In the genomic region with DNA sequence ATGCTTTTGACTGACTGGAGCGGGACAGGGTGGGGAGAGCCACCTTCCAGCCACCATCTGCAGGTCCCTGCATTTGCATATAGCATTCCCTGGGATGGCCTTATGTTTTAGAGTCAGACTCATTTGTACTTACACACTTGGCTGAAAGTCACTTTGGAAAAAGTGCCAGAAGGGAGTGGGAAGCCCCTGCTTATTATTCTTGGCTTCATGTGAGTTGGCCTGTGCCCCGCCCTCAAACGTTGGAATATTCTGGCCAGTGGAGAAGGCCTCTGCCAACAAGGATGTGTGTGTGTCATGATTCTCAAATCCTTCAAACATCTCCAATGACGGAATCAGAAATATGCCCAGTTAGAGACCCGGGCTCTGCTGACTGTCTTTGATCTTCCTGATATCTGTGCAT, we compare ENCODE assay signal across 19 mouse cellular contexts.
DNase-seq lines count a peak whose midpoint lies in the region; ATAC-seq and TF ChIP-seq lines count a peak whose summit lies in the region.
"Had no signal": no experiment of that assay in that cellular context is flagged by ENCODE, and none has a peak within 500 bp of the region (broad histone marks: within the 10 kb centered on the region; RNA-seq: fewer than 3 reads in every experiment).

No protein-coding gene starts in this region.

- no peaks in the 10 kb centered on the region for H3K4me1 ChIP-seq in forebrain, embryonic 12.5 days
- H3K4me1 ChIP-seq in forebrain, embryonic 16.5 days (replicated peaks; ENCODE audit: control insufficient read depth, insufficient read depth, low read length), result peaks cover 9% of the 10 kb centered on the region
- H3K4me1 ChIP-seq in lung, embryonic 14.5 days (ENCODE audit: insufficient read depth), result no peaks in the 10 kb centered on the region
- no peaks in the 10 kb centered on the region for H3K4me1 ChIP-seq in lung, adult 2 months (ENCODE audit: control insufficient read depth, insufficient read depth, low read length)
- peaks cover 23% of the 10 kb centered on the region for H3K4me1 ChIP-seq in embryonic facial prominence, embryonic 15.5 days
- H3K4me1 ChIP-seq in kidney, embryonic 15.5 days, result no peaks in the 10 kb centered on the region
- H3K4me1 ChIP-seq: liver, embryonic 13.5 days; lung, embryonic 15.5 days; neural tube, embryonic 12.5 days had no signal

- 0 out of 2 replicates have a peak, but pooled peaks have one; percentile 30 for ATAC-seq in forebrain, embryonic 12.5 days (ENCODE audit: low FRiP score)
- no peak for ATAC-seq in forebrain, embryonic 16.5 days
- no peak for ATAC-seq in lung, embryonic 14.5 days (ENCODE audit: insufficient read depth)
- ATAC-seq in embryonic facial prominence, embryonic 15.5 days (ENCODE audit: insufficient number of reproducible peaks, low FRiP score, low TSS enrichment, low read depth), result no peak
- no peak for ATAC-seq in kidney, embryonic 15.5 days (replicated peaks; ENCODE audit: low FRiP score)

- H3K27me3 ChIP-seq in forebrain, embryonic 12.5 days, result no peaks in the 10 kb centered on the region
- no peaks in the 10 kb centered on the region for H3K27me3 ChIP-seq in forebrain, embryonic 16.5 days (replicated peaks; ENCODE audit: control insufficient read depth, insufficient read depth, low read length)
- no peaks in the 10 kb centered on the region for H3K27me3 ChIP-seq in lung, embryonic 14.5 days (ENCODE audit: insufficient read depth, low read length)
- H3K27me3 ChIP-seq in embryonic facial prominence, embryonic 15.5 days, result no peaks in the 10 kb centered on the region
- no peaks in the 10 kb centered on the region for H3K27me3 ChIP-seq in kidney, embryonic 15.5 days
- H3K27me3 ChIP-seq: heart, embryonic 12.5 days; limb, embryonic 13.5 days; liver, embryonic 13.5 days; lung, embryonic 15.5 days; neural tube, embryonic 12.5 days had no signal

- no peak overlapping the region for H3K27ac ChIP-seq in forebrain, embryonic 12.5 days
- H3K27ac ChIP-seq in forebrain, embryonic 16.5 days (ENCODE audit: low read length), result no peak overlapping the region
- no peak overlapping the region for H3K27ac ChIP-seq in lung, embryonic 14.5 days (ENCODE audit: low read depth)
- peak overlapping the region; percentile 56 for H3K27ac ChIP-seq in embryonic facial prominence, embryonic 15.5 days (replicated peaks)
- no peak overlapping the region for H3K27ac ChIP-seq in kidney, embryonic 15.5 days
- H3K27ac ChIP-seq: hindbrain, embryonic 14.5 days; left cerebral cortex, adult 2 months; limb, embryonic 13.5 days; liver, embryonic 13.5 days; lung, embryonic 15.5 days; macrophage; neural tube, embryonic 12.5 days had no signal

- TF ChIP-seq CTCF in lung, embryonic 14.5 days (IDR thresholded peaks at IDR 0.05; ENCODE audit: low read depth), result no peak
- TF ChIP-seq CTCF in lung, adult 2 months (IDR thresholded peaks at IDR 0.05; ENCODE audit: insufficient read depth, low read length), result no peak

- H3K9me3 ChIP-seq in forebrain, embryonic 12.5 days, result no peaks in the 10 kb centered on the region
- H3K9me3 ChIP-seq in forebrain, embryonic 16.5 days (ENCODE audit: control insufficient read depth, low read length), result no peaks in the 10 kb centered on the region
- no peaks in the 10 kb centered on the region for H3K9me3 ChIP-seq in lung, embryonic 14.5 days (ENCODE audit: low read depth, low read length)
- no peaks in the 10 kb centered on the region for H3K9me3 ChIP-seq in embryonic facial prominence, embryonic 15.5 days (replicated peaks)
- no peaks in the 10 kb centered on the region for H3K9me3 ChIP-seq in kidney, embryonic 15.5 days (replicated peaks)
- H3K9me3 ChIP-seq: heart, embryonic 12.5 days; liver, embryonic 13.5 days; lung, embryonic 15.5 days; neural tube, embryonic 12.5 days had no signal

- WGBS in forebrain, embryonic 12.5 days, result 90% methylated on average over 5 of the region's 5 CpGs
- 74% methylated on average over 5 of the region's 5 CpGs for WGBS in forebrain, embryonic 16.5 days
- WGBS in lung, embryonic 14.5 days, result 69% methylated on average over 5 of the region's 5 CpGs
- WGBS in lung, adult 2 months, result 65% methylated on average over 5 of the region's 5 CpGs
- 63% methylated on average over 5 of the region's 5 CpGs for WGBS in embryonic facial prominence, embryonic 15.5 days
- WGBS in kidney, embryonic 15.5 days, result 75% methylated on average over 5 of the region's 5 CpGs

- no peak overlapping the region for H3K4me2 ChIP-seq in forebrain, embryonic 12.5 days
- no peak overlapping the region for H3K4me2 ChIP-seq in forebrain, embryonic 16.5 days (ENCODE audit: low read length)
- H3K4me2 ChIP-seq in lung, embryonic 14.5 days, result no peak overlapping the region
- H3K4me2 ChIP-seq in embryonic facial prominence, embryonic 15.5 days (replicated peaks), result no peak overlapping the region
- no peak overlapping the region for H3K4me2 ChIP-seq in kidney, embryonic 15.5 days
- H3K4me2 ChIP-seq: heart, embryonic 12.5 days; hindbrain, embryonic 14.5 days; limb, embryonic 13.5 days; liver, embryonic 13.5 days; lung, embryonic 15.5 days; neural tube, embryonic 12.5 days had no signal

- no peak for TF ChIP-seq POLR2A in lung, adult 2 months (IDR thresholded peaks at IDR 0.05; ENCODE audit: borderline replicate concordance, extremely low read depth, low read depth, low read length)

- H3K36me3 ChIP-seq in forebrain, embryonic 12.5 days (replicated peaks), result peaks cover 57% of the 10 kb centered on the region
- H3K36me3 ChIP-seq in forebrain, embryonic 16.5 days (ENCODE audit: control insufficient read depth, insufficient read depth), result peaks cover 20% of the 10 kb centered on the region
- peaks cover 72% of the 10 kb centered on the region for H3K36me3 ChIP-seq in lung, embryonic 14.5 days (ENCODE audit: insufficient read depth)
- H3K36me3 ChIP-seq in embryonic facial prominence, embryonic 15.5 days, result peaks cover 47% of the 10 kb centered on the region
- peaks cover 88% of the 10 kb centered on the region for H3K36me3 ChIP-seq in kidney, embryonic 15.5 days
- H3K36me3 ChIP-seq: liver, embryonic 13.5 days had no signal

- no peak overlapping the region for H3K4me3 ChIP-seq in forebrain, embryonic 12.5 days (replicated peaks)
- no peak overlapping the region for H3K4me3 ChIP-seq in forebrain, embryonic 16.5 days (replicated peaks; ENCODE audit: low read length)
- no peak overlapping the region for H3K4me3 ChIP-seq in lung, embryonic 14.5 days (ENCODE audit: low read depth, low read length)
- H3K4me3 ChIP-seq in lung, adult 2 months (replicated peaks; ENCODE audit: extremely low read depth, low read depth, low read length), result no peak overlapping the region
- no peak overlapping the region for H3K4me3 ChIP-seq in embryonic facial prominence, embryonic 15.5 days (replicated peaks)
- no peak overlapping the region for H3K4me3 ChIP-seq in kidney, embryonic 15.5 days (replicated peaks)
- H3K4me3 ChIP-seq: erythroblast, embryonic 14.5 days; heart, embryonic 12.5 days; left cerebral cortex, adult 2 months; limb, embryonic 13.5 days; liver, embryonic 13.5 days; lung, embryonic 15.5 days; myocyte; neural tube, embryonic 12.5 days had no signal

- H3K9ac ChIP-seq in forebrain, embryonic 12.5 days, result no peak overlapping the region
- no peak overlapping the region for H3K9ac ChIP-seq in forebrain, embryonic 16.5 days (replicated peaks; ENCODE audit: low read depth, low read length)
- no peak overlapping the region for H3K9ac ChIP-seq in lung, embryonic 14.5 days
- no peak overlapping the region for H3K9ac ChIP-seq in embryonic facial prominence, embryonic 15.5 days
- H3K9ac ChIP-seq in kidney, embryonic 15.5 days, result no peak overlapping the region
- H3K9ac ChIP-seq: heart, embryonic 12.5 days; hindbrain, embryonic 14.5 days; limb, embryonic 13.5 days; liver, embryonic 13.5 days; lung, embryonic 15.5 days; neural tube, embryonic 12.5 days had no signal

- peak; percentile 40 for DNase-seq in lung, embryonic 14.5 days
- no peak for DNase-seq in lung, adult 2 months
- DNase-seq in 3T3-L1 (ENCODE audit: low read depth, low spot score), result peak; percentile 73
- DNase-seq: gastrocnemius, postnatal 25 days; heart, adult 11 months; liver, embryonic 13.5 days had no signal
